Mouse (Mus musculus): Measurements from ENCODE around the gene Stk38.
A peak's percentile ranks its signal among the peaks of the same experiment; 100 is the strongest.
"Not testable (repeated sequence)": the region's sequence is repeated elsewhere in the genome, so short reads cannot be mapped to it uniquely, and the experiment has no call there.

The Stk38 gene

GRCm38 (mm10) chr17:29007243-29007640, 553 bp downstream of the Stk38 start:
- DNase-seq: no peak

- DNase-seq: peak in 1 of 2 experiments; percentile 33
Observed at GRCm38 (mm10) chr17:29006812-29007211, 983 bp downstream of the Stk38 start.

GRCm38 (mm10) chr17:29005002-29005401, 2.8 kb downstream of the Stk38 start:
- DNase-seq: no peak

- no peak for DNase-seq
Observed at GRCm38 (mm10) chr17:29003740-29004139, 4.1 kb downstream of the Stk38 start.

GRCm38 (mm10) chr17:29000465-29000864, 7.3 kb downstream of the Stk38 start:
- no peak for DNase-seq

- no peak for DNase-seq
Observed at GRCm38 (mm10) chr17:28994615-28995014, 13.2 kb downstream of the Stk38 start.

GRCm38 (mm10) chr17:28993004-28993403, 14.8 kb downstream of the Stk38 start:
- DNase-seq: not testable (repeated sequence)

- peak; percentile 38 to 56 for DNase-seq
Observed at GRCm38 (mm10) chr17:28992105-28992504, 15.7 kb downstream of the Stk38 start.

- no peak for DNase-seq
Observed at GRCm38 (mm10) chr17:28991286-28991685, 16.5 kb downstream of the Stk38 start.

- DNase-seq: no peak
Observed at GRCm38 (mm10) chr17:28990060-28990459, 17.7 kb downstream of the Stk38 start.

GRCm38 (mm10) chr17:28988996-28989395, 18.8 kb downstream of the Stk38 start:
- no peak for DNase-seq

GRCm38 (mm10) chr17:28988291-28988690, 19.5 kb downstream of the Stk38 start:
- DNase-seq: no peak

- peak; percentile 19 to 40 for DNase-seq
Observed at GRCm38 (mm10) chr17:28987713-28988112, 20.1 kb downstream of the Stk38 start.

- peak; percentile 23 to 24 for DNase-seq
Observed at GRCm38 (mm10) chr17:28986833-28987232, 21.0 kb downstream of the Stk38 start.

GRCm38 (mm10) chr17:28984724-28985420, 22.9 kb downstream of the Stk38 start:
- DNase-seq: no peak

GRCm38 (mm10) chr17:28982591-28982990, 25.2 kb downstream of the Stk38 start:
- no peak for DNase-seq

- DNase-seq: no peak
Observed at GRCm38 (mm10) chr17:28981081-28981480, 26.7 kb downstream of the Stk38 start.

GRCm38 (mm10) chr17:28979091-28979490, 28.7 kb downstream of the Stk38 start:
- no peak for DNase-seq

- no peak for DNase-seq
Observed at GRCm38 (mm10) chr17:28970122-28970521, 37.7 kb downstream of the Stk38 start.

GRCm38 (mm10) chr17:28967021-28967610, 40.7 kb downstream of the Stk38 start:
- peak; percentile 18 to 24 for DNase-seq

- no peak for DNase-seq
Observed at GRCm38 (mm10) chr17:28961596-28961995, 46.2 kb downstream of the Stk38 start.

GRCm38 (mm10) chr17:28960597-28960996, 47.2 kb downstream of the Stk38 start:
- no peak for DNase-seq

GRCm38 (mm10) chr17:28954416-28954815, 53.4 kb downstream of the Stk38 start:
- no peak for DNase-seq

- no peak for DNase-seq
Observed at GRCm38 (mm10) chr17:28953251-28953650, 54.5 kb downstream of the Stk38 start.

All from lung, adult 18-20 months (tissue).